15 mouse cellular contexts compared by ENCODE assay signal in the genomic region with DNA sequence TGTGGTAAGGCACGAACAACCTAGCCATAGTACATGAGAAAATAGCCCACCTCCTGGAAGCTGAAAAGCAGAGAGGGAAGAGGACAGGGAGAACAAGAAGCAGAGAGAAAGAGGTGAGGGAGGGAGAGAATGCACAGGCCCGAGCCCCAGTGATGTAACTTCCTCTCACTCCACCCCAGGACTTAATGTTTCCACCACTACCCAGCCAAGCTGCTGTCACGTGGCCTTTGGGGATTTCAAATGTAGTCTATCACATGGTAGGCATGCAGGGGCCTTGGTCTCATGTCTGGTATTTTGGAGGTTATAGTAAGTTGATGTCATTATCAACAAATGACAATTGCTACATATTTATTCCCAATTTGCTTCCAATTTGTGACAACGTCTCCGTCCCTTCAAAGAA.
"Had no signal": no experiment of that assay in that cellular context is flagged by ENCODE, and none has a peak within 500 bp of the region (broad histone marks: within the 10 kb centered on the region; RNA-seq: fewer than 3 reads in every experiment).

No protein-coding gene starts in this region.

- H3K9ac ChIP-seq: kidney, embryonic 15.5 days; limb, embryonic 13.5 days; liver, embryonic 15.5 days; lung, embryonic 14.5 days; midbrain, embryonic 13.5 days; neural tube, embryonic 15.5 days had no signal

- H3K4me2 ChIP-seq: kidney, embryonic 15.5 days; limb, embryonic 13.5 days; liver, embryonic 15.5 days; lung, embryonic 14.5 days; midbrain, embryonic 13.5 days; neural tube, embryonic 15.5 days had no signal

- H3K4me1 ChIP-seq: kidney, embryonic 15.5 days; limb, embryonic 13.5 days; liver, embryonic 15.5 days; midbrain, embryonic 13.5 days; neural tube, embryonic 15.5 days had no signal

- H3K27me3 ChIP-seq: kidney, embryonic 15.5 days; limb, embryonic 13.5 days; liver, embryonic 15.5 days; midbrain, embryonic 13.5 days; neural tube, embryonic 15.5 days had no signal

- H3K36me3 ChIP-seq: kidney, embryonic 15.5 days; limb, embryonic 13.5 days; liver, embryonic 15.5 days; midbrain, embryonic 13.5 days; neural tube, embryonic 15.5 days had no signal

- H3K9me3 ChIP-seq: kidney, embryonic 15.5 days; limb, embryonic 13.5 days; liver, embryonic 15.5 days; midbrain, embryonic 13.5 days; neural tube, embryonic 15.5 days had no signal

- ATAC-seq: midbrain, embryonic 13.5 days had no signal

- DNase-seq: kidney, adult 2 months; kidney, postnatal 14 days; left cerebral cortex, postnatal 4 days; lung, embryonic 14.5 days; lung, postnatal 10 days; lung, postnatal 4 days; right cerebral cortex, postnatal 25 days; thymus, postnatal 4 days had no signal

- H3K4me3 ChIP-seq: kidney, embryonic 15.5 days; limb, embryonic 13.5 days; liver, embryonic 15.5 days; midbrain, embryonic 13.5 days; myocyte; neural tube, embryonic 15.5 days had no signal

- H3K27ac ChIP-seq: kidney, embryonic 15.5 days; limb, embryonic 13.5 days; liver, embryonic 15.5 days; midbrain, embryonic 13.5 days; neural tube, embryonic 15.5 days; stomach, postnatal 0 days had no signal
